Mouse (Mus musculus) bone marrow macrophage, adult 2 months (primary cell): ENCODE data around the gene Foxj3.

Experiments
- CTCF ChIP-seq: IDR thresholded peaks from 2 replicates; pipeline ENCODE4 v1.5.1; 2012; ENCODE audit warnings: low read depth, mild to moderate bottlenecking, low read length, moderate library complexity
- POLR2A ChIP-seq: IDR thresholded peaks from 2 replicates; pipeline ENCODE4 v1.6.1; 2012; ENCODE audit warnings: mild to moderate bottlenecking, low read depth, low read length, borderline replicate concordance

DNA sequence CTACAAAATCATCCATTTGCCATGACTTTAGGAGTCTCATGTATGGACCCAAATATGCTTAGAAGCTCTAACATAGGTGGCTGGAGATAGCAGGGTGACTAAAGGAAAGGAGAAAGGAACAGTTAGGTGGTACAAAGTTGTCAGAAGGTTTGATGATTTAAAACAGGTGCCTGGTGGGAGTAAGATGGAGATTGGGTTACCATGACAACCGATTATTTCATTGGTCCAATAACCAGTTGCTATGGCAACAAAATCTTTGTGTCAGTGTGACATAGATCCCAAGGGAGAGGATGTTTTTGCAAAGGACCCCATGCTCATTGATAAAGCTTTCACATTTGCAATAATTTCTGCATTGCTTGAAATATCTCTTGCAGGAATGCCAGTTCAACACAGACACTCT is 12.8 kb upstream of the Foxj3 start:
- TF ChIP-seq CTCF (no peak), POLR2A (no peak)
